14 mouse cellular contexts compared by ENCODE assay signal in genomic region chr4:95025847-95026600, GRCm38 (mm10). TPM values are rescaled to one million over a fixed set of nuclear protein-coding genes. Genes with fewer than 3 reads are reported as not detected.
DNase-seq lines count a peak whose midpoint lies in the region; ATAC-seq lines count a peak whose summit lies in the region.
"Had no signal": no experiment of that assay in that cellular context is flagged by ENCODE, and none has a peak within 500 bp of the region (broad histone marks: within the 10 kb centered on the region; RNA-seq: fewer than 3 reads in every experiment).

No protein-coding gene starts in this region.

- H3K4me2 ChIP-seq in forebrain, embryonic 14.5 days (ENCODE audit: low read length): no peak overlapping the region
- peak overlapping the region; percentile 19; the same call in 1 of the 2 replicates for H3K4me2 ChIP-seq in midbrain, embryonic 15.5 days
- H3K4me2 ChIP-seq: lung, embryonic 15.5 days had no signal

- H3K36me3 ChIP-seq in heart, embryonic 10.5 days: no peaks in the 10 kb centered on the region
- no peaks in the 10 kb centered on the region for H3K36me3 ChIP-seq in forebrain, embryonic 14.5 days (ENCODE audit: control insufficient read depth, insufficient read depth, low read length)
- no peaks in the 10 kb centered on the region for H3K36me3 ChIP-seq in midbrain, embryonic 15.5 days (replicated peaks)
- H3K36me3 ChIP-seq: lung, embryonic 15.5 days had no signal

- H3K27ac ChIP-seq in heart, embryonic 10.5 days: no peak overlapping the region
- H3K27ac ChIP-seq in forebrain, embryonic 14.5 days (ENCODE audit: low read depth, low read length): no peak overlapping the region
- no peak overlapping the region for H3K27ac ChIP-seq in midbrain, embryonic 15.5 days
- H3K27ac ChIP-seq: heart, adult 2 months; kidney, postnatal 0 days; lung, embryonic 15.5 days had no signal

- no peak overlapping the region for H3K4me3 ChIP-seq in heart, embryonic 10.5 days
- H3K4me3 ChIP-seq in forebrain, embryonic 14.5 days (ENCODE audit: low read depth, low read length): no peak overlapping the region
- no peak overlapping the region for H3K4me3 ChIP-seq in midbrain, embryonic 15.5 days
- H3K4me3 ChIP-seq: heart, adult 2 months; lung, embryonic 15.5 days had no signal

- 80% methylated on average over 16 of the region's 16 CpGs for WGBS in heart, embryonic 10.5 days
- WGBS in forebrain, embryonic 14.5 days: 54% methylated on average over 16 of the region's 16 CpGs
- WGBS in midbrain, embryonic 15.5 days: 54% methylated on average over 16 of the region's 16 CpGs

- intact Hi-C loops in heart, postnatal 36 days (cut with DNase I): no loop called here
- intact Hi-C loops in left cerebral cortex, postnatal 10 days (cut with DNase I): no loop called here

- peak; percentile 72 for DNase-seq in heart, embryonic 10.5 days (ENCODE audit: low spot score)
- no peak for DNase-seq in heart, postnatal 36 days
- DNase-seq in 416B (ENCODE audit: low read depth): peak; percentile 54
- DNase-seq in forebrain, embryonic 14.5 days (ENCODE audit: low spot score): peak; percentile 44
- DNase-seq in adrenal gland, adult 2 months: no peak
- DNase-seq in left cerebral cortex, postnatal 10 days (ENCODE audit: extremely low spot score in 1 of 2, low spot score in 2 of 2): no peak
- no peak for DNase-seq in testis, postnatal 14 days (ENCODE audit: low spot score)
- DNase-seq: adrenal gland, adult 8-10 months; heart, adult 2 months; heart, postnatal 4 days had no signal

- no peaks in the 10 kb centered on the region for H3K9me3 ChIP-seq in heart, embryonic 10.5 days
- no peaks in the 10 kb centered on the region for H3K9me3 ChIP-seq in forebrain, embryonic 14.5 days (replicated peaks; ENCODE audit: control insufficient read depth, low read length)
- H3K9me3 ChIP-seq in midbrain, embryonic 15.5 days: no peaks in the 10 kb centered on the region
- H3K9me3 ChIP-seq: lung, embryonic 15.5 days had no signal

- H3K9ac ChIP-seq in forebrain, embryonic 14.5 days (ENCODE audit: low read length): no peak overlapping the region
- no peak overlapping the region for H3K9ac ChIP-seq in midbrain, embryonic 15.5 days
- H3K9ac ChIP-seq: lung, embryonic 15.5 days had no signal

- H3K27me3 ChIP-seq in heart, embryonic 10.5 days (ENCODE audit: insufficient read depth, poor library complexity, severe bottlenecking): no peaks in the 10 kb centered on the region
- no peaks in the 10 kb centered on the region for H3K27me3 ChIP-seq in forebrain, embryonic 14.5 days (replicated peaks; ENCODE audit: control insufficient read depth, insufficient read depth, low read length)
- no peaks in the 10 kb centered on the region for H3K27me3 ChIP-seq in midbrain, embryonic 15.5 days (replicated peaks)
- H3K27me3 ChIP-seq: lung, embryonic 15.5 days had no signal

- H3K4me1 ChIP-seq in heart, embryonic 10.5 days: no peaks in the 10 kb centered on the region
- 0 out of 2 replicates have a peak, but pooled peaks cover 2% of the 10 kb centered on the region for H3K4me1 ChIP-seq in forebrain, embryonic 14.5 days (ENCODE audit: control insufficient read depth, insufficient read depth, low read length)
- H3K4me1 ChIP-seq in midbrain, embryonic 15.5 days: peaks cover 3% of the 10 kb centered on the region; the same call in 1 of the 2 replicates

- ATAC-seq in forebrain, embryonic 14.5 days: peak; percentile 65
- ATAC-seq in midbrain, embryonic 15.5 days (replicated peaks): peak; percentile 87

RNA-seq across cellular contexts. Expression of gene Jun, which starts 26.0 kb away (rescaled TPM):
- 75.7 and 76.6 TPM in 2 replicates for polyA plus RNA-seq in heart, embryonic 10.5 days (2016; fragmentation: Nextera tagmentation; extraction: Ambion mirVana)
- total RNA-seq in heart, postnatal 36 days (2021): 10 to 100 TPM; 46.7 to 63.5 TPM
- 36.0 and 36.4 TPM in 2 replicates for polyA plus RNA-seq in forebrain, embryonic 14.5 days (2014; fragmentation: Nextera tagmentation; extraction: Ambion mirVana)
- 49.9 and 53.9 TPM in 2 replicates for polyA plus RNA-seq in midbrain, embryonic 15.5 days (2015; fragmentation: Nextera tagmentation; extraction: Ambion mirVana)
- 100 to 1,000 TPM; 137 to 233 TPM for total RNA-seq in adrenal gland, adult 2 months (2021)
- 187 and 234 TPM in 2 replicates for polyA plus RNA-seq in adrenal gland, adult 2 months (2012; rRNA removed)
- 10 to 100 TPM; 38.0 to 39.8 TPM for total RNA-seq in left cerebral cortex, postnatal 10 days (2021)
- total RNA-seq: MEL had no signal

RNA-seq across cellular contexts. Expression of gene Mysm1, which starts 47.1 kb away (rescaled TPM):
- 18.6 and 22.3 TPM in 2 replicates for polyA plus RNA-seq in heart, embryonic 10.5 days (2016; fragmentation: Nextera tagmentation; extraction: Ambion mirVana)
- total RNA-seq in heart, postnatal 36 days (2021): 10 to 100 TPM in 1 of 2 experiments, 1 to 10 TPM in 1; 7.8 to 10.2 TPM
- polyA plus RNA-seq in forebrain, embryonic 14.5 days (2014; fragmentation: Nextera tagmentation; extraction: Ambion mirVana): 18.7 and 23.6 TPM in 2 replicates
- 26.4 and 30.6 TPM in 2 replicates for polyA plus RNA-seq in midbrain, embryonic 15.5 days (2015; fragmentation: Nextera tagmentation; extraction: Ambion mirVana)
- total RNA-seq in adrenal gland, adult 2 months (2021): 10 to 100 TPM; 19.9 to 25.2 TPM
- polyA plus RNA-seq in adrenal gland, adult 2 months (2012; rRNA removed): 0.98 and 1.0 TPM in 2 replicates
- total RNA-seq in left cerebral cortex, postnatal 10 days (2021): 10 to 100 TPM; 27.5 to 28.9 TPM

Comparison
In these comparisons a context has a peak if more than half of its experiments do, and no peak if none do; other contexts are left out.
1. DNase-seq: peak in heart, embryonic 10.5 days (single experiment), 416B (single experiment) and forebrain, embryonic 14.5 days (single experiment); none in heart, postnatal 36 days (0 of 2), adrenal gland, adult 2 months (single experiment), left cerebral cortex, postnatal 10 days (0 of 2) and testis, postnatal 14 days (single experiment).